Mouse (Mus musculus) erythroblast, embryonic 14.5 days (primary cell): ENCODE data around the gene Miox. TPM values are rescaled to one million over a fixed set of nuclear protein-coding genes. Genes with fewer than 3 reads are reported as not detected.

ENCODE experiments used
- H3K27me3 ChIP-seq: 2 replicates; pipeline ENCODE4 v1.6.1; 2012; ENCODE audit warnings: inconsistent platforms; ENCODE audit not compliant: control insufficient read depth
- H3K36me3 ChIP-seq: 2 replicates; pipeline ENCODE4 v1.6.1; 2012; ENCODE audit warnings: mild to moderate bottlenecking, inconsistent platforms; ENCODE audit not compliant: control insufficient read depth
- H3K4me1 ChIP-seq: 2 replicates; pipeline ENCODE4 v1.6.1; 2012; ENCODE audit warnings: inconsistent platforms; ENCODE audit not compliant: control insufficient read depth
- H3K4me3 ChIP-seq: replicated peaks from 2 replicates; pipeline ENCODE3; 2012; ENCODE audit warnings: moderate library complexity, mild to moderate bottlenecking, inconsistent platforms
- H3K9me3 ChIP-seq: 2 replicates; pipeline ENCODE4 v1.6.1; 2012; ENCODE audit warnings: low read length, inconsistent platforms, mixed read lengths; ENCODE audit not compliant: control insufficient read depth
- GATA1 ChIP-seq: IDR thresholded peaks from 2 replicates; pipeline ENCODE4 v1.6.1; 2012; ENCODE audit warnings: low read length, inconsistent platforms, mixed read lengths
- TAL1 ChIP-seq: IDR thresholded peaks from 3 replicates; pipeline ENCODE4 v1.6.1; 2012; ENCODE audit warnings: low read length, inconsistent platforms, mixed read lengths
- polyA plus RNA-seq: library from polyadenylated mRNA; stranded (reverse); fragments of >175 nt; gene quantifications from 2 replicates; pipeline ENCODE4 v1.2.3, GENCODE M21; 2012

Miox gene
- polyA plus RNA-seq, 1 experiment: not detected

- no peaks in the 10 kb centered on the region for H3K36me3 ChIP-seq
- H3K4me3 ChIP-seq: no peak overlapping the region
- H3K27me3 ChIP-seq: peaks cover 3% of the 10 kb centered on the region; the same call in 1 of the 2 replicates
- TF ChIP-seq TAL1 (no peak), GATA1 (no peak)
- H3K9me3 ChIP-seq: no peaks in the 10 kb centered on the region
- H3K4me1 ChIP-seq: no peaks in the 10 kb centered on the region
Measured at GRCm38 (mm10) chr15:89334774-89335537, 758 bp downstream of the Miox start.

DNA sequence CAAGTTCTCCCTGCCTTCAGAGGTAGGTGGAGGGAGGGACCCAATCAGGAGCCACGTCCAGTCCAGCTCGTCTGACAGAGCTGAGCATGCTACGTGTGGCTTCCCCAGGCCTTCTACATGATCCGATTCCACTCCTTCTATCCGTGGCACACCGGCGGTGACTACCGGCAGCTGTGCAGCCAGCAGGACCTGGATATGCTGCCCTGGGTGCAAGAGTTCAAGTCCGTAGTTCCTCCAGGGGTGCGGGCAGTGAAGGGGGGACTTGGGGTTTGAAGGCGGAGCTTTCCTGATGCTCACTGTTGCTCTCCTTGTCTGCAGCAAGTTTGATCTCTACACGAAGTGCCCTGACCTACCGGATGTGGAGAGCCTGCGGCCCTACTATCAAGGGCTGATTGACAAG, 2.2 kb downstream of the Miox start:
- no peak overlapping the region for H3K4me3 ChIP-seq
- H3K27me3 ChIP-seq: peaks cover 3% of the 10 kb centered on the region
- TF ChIP-seq TAL1 (no peak), GATA1 (no peak)

GRCm38 (mm10) chr15:89339696-89340095, 5.5 kb downstream of the Miox start:
- H3K4me1 ChIP-seq: no peaks in the 10 kb centered on the region
- no peak overlapping the region for H3K4me3 ChIP-seq

More for the DNA sequence above, 2.2 kb downstream of the Miox start:
- Histone ChIP-seq H3K36me3 (no peaks in the 10 kb centered on the region), H3K9me3 (no peaks in the 10 kb centered on the region), H3K4me1 (no peaks in the 10 kb centered on the region)

GRCm38 (mm10) chr15:89340136-89340535, 5.9 kb downstream of the Miox start:
- no peaks in the 10 kb centered on the region; the same call in 1 of the 2 replicates for H3K27me3 ChIP-seq
- H3K4me3 ChIP-seq: no peak overlapping the region
- H3K9me3 ChIP-seq: no peaks in the 10 kb centered on the region
- H3K4me1 ChIP-seq: no peaks in the 10 kb centered on the region
- no peak for TF ChIP-seq TAL1
- TF ChIP-seq GATA1: no peak
- H3K36me3 ChIP-seq: no peaks in the 10 kb centered on the region

More at GRCm38 (mm10) chr15:89339696-89340095, 5.5 kb downstream of the Miox start:
- H3K36me3 ChIP-seq: no peaks in the 10 kb centered on the region
- H3K9me3 ChIP-seq: no peaks in the 10 kb centered on the region
- no peaks in the 10 kb centered on the region; the same call in 1 of the 2 replicates for H3K27me3 ChIP-seq
- TF ChIP-seq GATA1: no peak

- no peaks in the 10 kb centered on the region; the same call in 1 of the 2 replicates for H3K27me3 ChIP-seq
- H3K9me3 ChIP-seq: no peaks in the 10 kb centered on the region
- H3K4me3 ChIP-seq: no peak overlapping the region
- no peaks in the 10 kb centered on the region for H3K36me3 ChIP-seq
- TF ChIP-seq TAL1 (no peak), GATA1 (no peak)
- H3K4me1 ChIP-seq: no peaks in the 10 kb centered on the region
Measured at GRCm38 (mm10) chr15:89341678-89342077, 7.5 kb downstream of the Miox start.

DNA sequence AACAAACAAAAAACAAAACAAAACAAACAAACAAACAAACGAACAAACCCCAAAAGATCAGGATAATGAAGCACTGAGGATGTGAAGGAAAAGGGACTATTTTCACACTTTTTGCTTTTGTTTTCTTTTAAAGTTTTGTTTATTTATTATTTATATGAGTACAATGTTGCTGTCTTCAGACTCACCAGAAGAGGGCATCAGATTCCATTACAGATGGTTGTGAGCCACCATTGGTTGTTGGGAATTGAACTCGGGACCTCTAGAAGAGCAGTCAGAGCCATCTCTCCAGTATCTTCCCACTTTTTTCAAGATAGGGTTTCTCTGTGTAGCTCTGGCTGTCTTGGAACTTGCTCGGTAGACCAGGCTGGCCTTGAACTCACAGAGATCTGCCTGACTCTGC, 9.1 kb downstream of the Miox start:
- Histone ChIP-seq H3K36me3 (no peaks in the 10 kb centered on the region), H3K4me3 (no peak overlapping the region), H3K9me3 (no peaks in the 10 kb centered on the region), H3K4me1 (no peaks in the 10 kb centered on the region), H3K27me3 (no peaks in the 10 kb centered on the region; the same call in 1 of the 2 replicates)
- TF ChIP-seq TAL1: no peak
- no peak for TF ChIP-seq GATA1

- peaks cover 21% of the 10 kb centered on the region for H3K4me1 ChIP-seq
- H3K4me3 ChIP-seq: no peak overlapping the region
- H3K36me3 ChIP-seq: peaks cover 50% of the 10 kb centered on the region
- no peaks in the 10 kb centered on the region for H3K27me3 ChIP-seq
- TF ChIP-seq GATA1 (no peak), TAL1 (no peak)
- H3K9me3 ChIP-seq: no peaks in the 10 kb centered on the region
Measured at GRCm38 (mm10) chr15:89350447-89350846, 16.2 kb downstream of the Miox start.

DNA sequence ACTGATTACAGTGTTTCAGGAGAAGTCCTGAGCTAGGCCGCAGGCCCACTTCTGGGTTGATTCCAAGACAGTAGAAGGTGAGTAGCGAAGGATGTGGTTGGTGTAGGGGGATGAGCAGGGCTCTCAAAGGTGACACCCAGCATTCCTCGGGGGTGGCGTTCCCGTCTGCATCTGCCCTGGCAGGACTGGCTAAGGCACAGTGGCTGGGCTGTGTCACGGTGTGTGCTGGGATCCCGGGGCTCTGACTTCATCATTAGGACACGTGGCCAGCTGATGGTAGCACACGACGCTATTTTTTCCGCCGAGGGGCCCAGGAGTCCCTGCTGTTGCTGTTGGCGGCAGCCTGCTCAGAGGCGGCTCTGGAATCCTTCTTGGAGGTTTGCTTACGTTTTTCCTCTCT, 17.1 kb downstream of the Miox start:
- Histone ChIP-seq H3K4me1 (peaks cover 21% of the 10 kb centered on the region), H3K27me3 (no peaks in the 10 kb centered on the region), H3K36me3 (peaks cover 50% of the 10 kb centered on the region), H3K9me3 (no peaks in the 10 kb centered on the region), H3K4me3 (no peak overlapping the region)
- no peak for TF ChIP-seq TAL1
- TF ChIP-seq GATA1: no peak

- peaks cover 51% of the 10 kb centered on the region for H3K36me3 ChIP-seq
- no peaks in the 10 kb centered on the region for H3K27me3 ChIP-seq
- H3K4me3 ChIP-seq: no peak overlapping the region
- TF ChIP-seq GATA1 (no peak), TAL1 (no peak)
- H3K4me1 ChIP-seq: peaks cover 27% of the 10 kb centered on the region
- no peaks in the 10 kb centered on the region for H3K9me3 ChIP-seq
Measured at GRCm38 (mm10) chr15:89352054-89352453, 17.9 kb downstream of the Miox start.

DNA sequence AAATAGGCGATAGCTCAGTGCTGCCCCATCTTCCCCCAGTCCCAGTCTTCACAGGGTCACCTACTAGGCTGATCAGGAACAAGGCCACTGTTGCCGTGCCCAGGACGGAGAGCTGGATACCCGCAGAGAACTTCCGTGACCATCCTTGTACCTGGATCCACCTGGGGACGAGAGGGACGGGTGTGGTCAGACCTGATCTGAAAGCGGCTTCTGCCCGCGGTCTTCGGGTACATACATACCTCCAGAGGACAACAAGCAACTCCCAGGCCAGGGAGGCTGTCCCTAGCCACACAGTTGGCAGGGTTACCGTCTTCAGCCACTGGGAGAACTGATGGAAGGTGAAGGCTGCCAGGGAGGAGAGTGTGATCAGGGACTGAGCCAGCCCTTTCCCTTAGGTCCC, 18.6 kb downstream of the Miox start:
- H3K4me3 ChIP-seq: no peak overlapping the region
- H3K4me1 ChIP-seq: peaks cover 33% of the 10 kb centered on the region
- H3K27me3 ChIP-seq: no peaks in the 10 kb centered on the region
- no peaks in the 10 kb centered on the region for H3K9me3 ChIP-seq
- peaks cover 58% of the 10 kb centered on the region for H3K36me3 ChIP-seq
- TF ChIP-seq TAL1 (no peak), GATA1 (no peak)
